Mouse (Mus musculus): ENCODE data around the gene Slco2a1. TPM values are rescaled to one million over a fixed set of nuclear protein-coding genes. Genes with fewer than 3 reads are reported as not detected.
"Not testable (repeated sequence)": the region's sequence is repeated elsewhere in the genome, so short reads cannot be mapped to it uniquely, and the experiment has no call there.

Slco2a1 gene
- polyA plus RNA-seq, 1 experiment from 2014 or later, result 4.0 TPM

- no peak overlapping the region for H3K4me2 ChIP-seq (replicated peaks; ENCODE audit: low read depth, low read length)
- WGBS, result 61% methylated on average over 9 of the region's 9 CpGs
- no peaks in the 10 kb centered on the region for H3K36me3 ChIP-seq (ENCODE audit: control insufficient read depth, insufficient read depth, low read length)
- H3K4me3 ChIP-seq (ENCODE audit: low read length), result no peak overlapping the region
- H3K27ac ChIP-seq (ENCODE audit: low read depth, low read length), result no peak overlapping the region
- H3K9me3 ChIP-seq (ENCODE audit: control insufficient read depth, low read length), result no peaks in the 10 kb centered on the region
- no peak overlapping the region for H3K9ac ChIP-seq (ENCODE audit: low read depth, low read length)
- H3K27me3 ChIP-seq (ENCODE audit: control insufficient read depth, insufficient read depth, low read length), result no peaks in the 10 kb centered on the region
- H3K4me1 ChIP-seq (ENCODE audit: control insufficient read depth, insufficient read depth, low read length), result peaks cover 16% of the 10 kb centered on the region
- ATAC-seq (ENCODE audit: low FRiP score, low TSS enrichment), result no peak
Measured at GRCm38 (mm10) chr9:103090116-103090875, 101.8 kb downstream of the Slco2a1 start.

- H3K27me3 ChIP-seq (ENCODE audit: control insufficient read depth, insufficient read depth, low read length), result no peaks in the 10 kb centered on the region
- no peak overlapping the region for H3K9ac ChIP-seq (ENCODE audit: low read depth, low read length)
- H3K4me1 ChIP-seq (ENCODE audit: control insufficient read depth, insufficient read depth, low read length), result peaks cover 16% of the 10 kb centered on the region
- H3K9me3 ChIP-seq (ENCODE audit: control insufficient read depth, low read length), result no peaks in the 10 kb centered on the region
- H3K36me3 ChIP-seq (ENCODE audit: control insufficient read depth, insufficient read depth, low read length), result no peaks in the 10 kb centered on the region
- no peak for ATAC-seq (ENCODE audit: low FRiP score, low TSS enrichment)
- H3K4me2 ChIP-seq (replicated peaks; ENCODE audit: low read depth, low read length), result no peak overlapping the region
- H3K4me3 ChIP-seq (ENCODE audit: low read length), result no peak overlapping the region
- 69% methylated on average over 16 of the region's 16 CpGs for WGBS
- no peak overlapping the region for H3K27ac ChIP-seq (ENCODE audit: low read depth, low read length)
Measured at GRCm38 (mm10) chr9:103091039-103091883, 102.7 kb downstream of the Slco2a1 start.

- H3K9ac ChIP-seq (ENCODE audit: low read depth, low read length), result peak overlapping the region; percentile 60
- no peak overlapping the region for H3K27ac ChIP-seq (ENCODE audit: low read depth, low read length)
- no peaks in the 10 kb centered on the region for H3K27me3 ChIP-seq (ENCODE audit: control insufficient read depth, insufficient read depth, low read length)
- peak overlapping the region; percentile 43 for H3K4me3 ChIP-seq (ENCODE audit: low read length)
- peak; percentile 92 for ATAC-seq (ENCODE audit: low FRiP score, low TSS enrichment)
- H3K4me2 ChIP-seq (replicated peaks; ENCODE audit: low read depth, low read length), result peak overlapping the region; percentile 93
- H3K9me3 ChIP-seq (ENCODE audit: control insufficient read depth, low read length), result no peaks in the 10 kb centered on the region
- no peaks in the 10 kb centered on the region for H3K36me3 ChIP-seq (ENCODE audit: control insufficient read depth, insufficient read depth, low read length)
- under 1% methylated on average over 19 of the region's 19 CpGs for WGBS
- H3K4me1 ChIP-seq (ENCODE audit: control insufficient read depth, insufficient read depth, low read length), result peaks cover 16% of the 10 kb centered on the region
Measured at GRCm38 (mm10) chr9:103092248-103092647, 103.7 kb downstream of the Slco2a1 start.

- Histone ChIP-seq H3K36me3 (ENCODE audit: control insufficient read depth, insufficient read depth, low read length) (no peaks in the 10 kb centered on the region), H3K4me3 (ENCODE audit: low read length) (no peak overlapping the region), H3K9me3 (ENCODE audit: control insufficient read depth, low read length) (no peaks in the 10 kb centered on the region), H3K27me3 (ENCODE audit: control insufficient read depth, insufficient read depth, low read length) (no peaks in the 10 kb centered on the region), H3K4me2 (replicated peaks; ENCODE audit: low read depth, low read length) (no peak overlapping the region), H3K27ac (ENCODE audit: low read depth, low read length) (no peak overlapping the region), H3K9ac (ENCODE audit: low read depth, low read length) (no peak overlapping the region), H3K4me1 (ENCODE audit: control insufficient read depth, insufficient read depth, low read length) (peaks cover 16% of the 10 kb centered on the region)
- ATAC-seq (ENCODE audit: low FRiP score, low TSS enrichment), result no peak
- 76% methylated on average over 3 of the region's 3 CpGs for WGBS
Measured at GRCm38 (mm10) chr9:103093681-103094080, 105.2 kb downstream of the Slco2a1 start.

GRCm38 (mm10) chr9:103108341-103108798, 119.9 kb downstream of the Slco2a1 start:
- WGBS, result 23% methylated on average over 7 of the region's 14 CpGs

GRCm38 (mm10) chr9:103108943-103109670, 120.6 kb downstream of the Slco2a1 start:
- WGBS, result 31% methylated on average over 18 of the region's 18 CpGs
- H3K27ac ChIP-seq (ENCODE audit: low read depth, low read length), result no peak overlapping the region

More at GRCm38 (mm10) chr9:103108341-103108798, 119.9 kb downstream of the Slco2a1 start:
- Histone ChIP-seq H3K27me3 (ENCODE audit: control insufficient read depth, insufficient read depth, low read length) (peaks cover 35% of the 10 kb centered on the region), H3K4me1 (ENCODE audit: control insufficient read depth, insufficient read depth, low read length) (peaks cover 10% of the 10 kb centered on the region; the same call in 1 of the 2 replicates), H3K4me2 (replicated peaks; ENCODE audit: low read depth, low read length) (peak overlapping the region; percentile 41; the same call in 1 of the 2 replicates), H3K4me3 (ENCODE audit: low read length) (peak overlapping the region; percentile 48)
- H3K36me3 ChIP-seq (ENCODE audit: control insufficient read depth, insufficient read depth, low read length); H3K27ac ChIP-seq (ENCODE audit: low read depth, low read length); H3K9ac ChIP-seq (ENCODE audit: low read depth, low read length); H3K9me3 ChIP-seq (ENCODE audit: control insufficient read depth, low read length): not testable (repeated sequence)
- ATAC-seq (ENCODE audit: low FRiP score, low TSS enrichment), result peak; percentile 66; the same call in 1 of the 2 replicates

GRCm38 (mm10) chr9:103109911-103110310, 121.4 kb downstream of the Slco2a1 start:
- Histone ChIP-seq H3K4me2 (replicated peaks; ENCODE audit: low read depth, low read length) (no peak overlapping the region), H3K27ac (ENCODE audit: low read depth, low read length) (no peak overlapping the region), H3K9ac (ENCODE audit: low read depth, low read length) (no peak overlapping the region), H3K9me3 (ENCODE audit: control insufficient read depth, low read length) (no peaks in the 10 kb centered on the region), H3K4me3 (ENCODE audit: low read length) (no peak overlapping the region), H3K4me1 (ENCODE audit: control insufficient read depth, insufficient read depth, low read length) (peaks cover 13% of the 10 kb centered on the region; the same call in 1 of the 2 replicates), H3K36me3 (ENCODE audit: control insufficient read depth, insufficient read depth, low read length) (no peaks in the 10 kb centered on the region), H3K27me3 (ENCODE audit: control insufficient read depth, insufficient read depth, low read length) (peaks cover 48% of the 10 kb centered on the region)
- 62% methylated on average over 2 of the region's 2 CpGs for WGBS
- ATAC-seq (ENCODE audit: low FRiP score, low TSS enrichment), result no peak

More at GRCm38 (mm10) chr9:103108943-103109670, 120.6 kb downstream of the Slco2a1 start:
- Histone ChIP-seq H3K9ac (ENCODE audit: low read depth, low read length) (peak overlapping the region; percentile 45; the same call in 1 of the 2 replicates), H3K4me2 (replicated peaks; ENCODE audit: low read depth, low read length) (peak overlapping the region; percentile 57), H3K36me3 (ENCODE audit: control insufficient read depth, insufficient read depth, low read length) (no peaks in the 10 kb centered on the region), H3K4me3 (ENCODE audit: low read length) (peak overlapping the region; percentile 48), H3K4me1 (ENCODE audit: control insufficient read depth, insufficient read depth, low read length) (peaks cover 13% of the 10 kb centered on the region; the same call in 1 of the 2 replicates), H3K27me3 (ENCODE audit: control insufficient read depth, insufficient read depth, low read length) (peaks cover 41% of the 10 kb centered on the region), H3K9me3 (ENCODE audit: control insufficient read depth, low read length) (no peaks in the 10 kb centered on the region)
- ATAC-seq (ENCODE audit: low FRiP score, low TSS enrichment), result no peak

- Histone ChIP-seq H3K9ac (ENCODE audit: low read depth, low read length) (peak overlapping the region; percentile 71), H3K4me3 (ENCODE audit: low read length) (peak overlapping the region; percentile 62), H3K9me3 (ENCODE audit: control insufficient read depth, low read length) (no peaks in the 10 kb centered on the region), H3K36me3 (ENCODE audit: control insufficient read depth, insufficient read depth, low read length) (no peaks in the 10 kb centered on the region), H3K4me2 (replicated peaks; ENCODE audit: low read depth, low read length) (peak overlapping the region; percentile 99), H3K27me3 (ENCODE audit: control insufficient read depth, insufficient read depth, low read length) (peaks cover 50% of the 10 kb centered on the region), H3K4me1 (ENCODE audit: control insufficient read depth, insufficient read depth, low read length) (peaks cover 13% of the 10 kb centered on the region; the same call in 1 of the 2 replicates), H3K27ac (ENCODE audit: low read depth, low read length) (no peak overlapping the region)
- 20% methylated on average over 18 of the region's 18 CpGs for WGBS
- no peak for ATAC-seq (ENCODE audit: low FRiP score, low TSS enrichment)
Measured at GRCm38 (mm10) chr9:103110727-103111501, 122.4 kb downstream of the Slco2a1 start.

All from kidney, embryonic 14.5 days (tissue).